In genomic region chr7:112828016-112828695, GRCm38 (mm10) we compare ENCODE assay signal across 9 mouse cellular contexts.
A peak's percentile ranks its signal among the peaks of the same experiment; 100 is the strongest.
DNase-seq lines count a peak whose midpoint lies in the region; ATAC-seq and TF ChIP-seq lines count a peak whose summit lies in the region.
"Had no signal": no experiment of that assay in that cellular context is flagged by ENCODE, and none has a peak within 500 bp of the region (broad histone marks: within the 10 kb centered on the region; RNA-seq: fewer than 3 reads in every experiment).

No protein-coding gene starts in this region.

- no peak for ATAC-seq in heart, embryonic 15.5 days (replicated peaks; ENCODE audit: insufficient number of reproducible peaks, insufficient read depth, low FRiP score, low read depth)
- ATAC-seq in lung, postnatal 0 days: peak; percentile 83

- H3K4me3 ChIP-seq in heart, embryonic 15.5 days: no peak overlapping the region
- no peak overlapping the region for H3K4me3 ChIP-seq in kidney, adult 2 months (ENCODE audit: insufficient read depth, low read depth, low read length)
- H3K4me3 ChIP-seq in lung, postnatal 0 days (ENCODE audit: low read depth, low read length): no peak overlapping the region
- H3K4me3 ChIP-seq: midbrain, embryonic 12.5 days had no signal

- no peaks in the 10 kb centered on the region for H3K9me3 ChIP-seq in heart, embryonic 15.5 days (replicated peaks)
- H3K9me3 ChIP-seq in lung, postnatal 0 days (ENCODE audit: low read length): no peaks in the 10 kb centered on the region
- H3K9me3 ChIP-seq: midbrain, embryonic 12.5 days had no signal

- TF ChIP-seq POLR2A in kidney, adult 2 months (IDR thresholded peaks at IDR 0.05; ENCODE audit: low read depth, low read length): no peak

- H3K9ac ChIP-seq in heart, embryonic 15.5 days: no peak overlapping the region
- H3K9ac ChIP-seq in lung, postnatal 0 days (replicated peaks; ENCODE audit: low read depth): no peak overlapping the region
- H3K9ac ChIP-seq: midbrain, embryonic 12.5 days had no signal

- peaks cover 60% of the 10 kb centered on the region for H3K4me1 ChIP-seq in heart, embryonic 15.5 days (replicated peaks)
- H3K4me1 ChIP-seq in kidney, adult 2 months (ENCODE audit: control insufficient read depth, insufficient read depth, low read length): peaks cover 78% of the 10 kb centered on the region
- H3K4me1 ChIP-seq in lung, postnatal 0 days (ENCODE audit: insufficient read depth, low read depth, low read length): peaks cover 27% of the 10 kb centered on the region

- no peak overlapping the region for H3K4me2 ChIP-seq in heart, embryonic 15.5 days
- H3K4me2 ChIP-seq in lung, postnatal 0 days (replicated peaks; ENCODE audit: low read depth, low read length): no peak overlapping the region
- H3K4me2 ChIP-seq: midbrain, embryonic 12.5 days had no signal

- no peak for TF ChIP-seq CTCF in kidney, adult 2 months (conservative IDR thresholded peaks at IDR 0.05; ENCODE audit: insufficient read depth, insufficient read length, low read depth, low read length)
- no peak for TF ChIP-seq CTCF in lung, postnatal 0 days (IDR thresholded peaks at IDR 0.05)

- H3K27me3 ChIP-seq in heart, embryonic 15.5 days: no peaks in the 10 kb centered on the region
- no peaks in the 10 kb centered on the region for H3K27me3 ChIP-seq in kidney, adult 2 months (replicated peaks; ENCODE audit: control insufficient read depth, insufficient read depth, low read length)
- no peaks in the 10 kb centered on the region for H3K27me3 ChIP-seq in lung, postnatal 0 days (replicated peaks; ENCODE audit: insufficient read depth, low read length)

- intact Hi-C loops in heart, postnatal 25 days (cut with DNase I): no loop called here

- no peak for DNase-seq in heart, postnatal 25 days (ENCODE audit: low spot score)
- peak; percentile 34 for DNase-seq in adrenal gland, adult 8-10 months
- peak; percentile 94 for DNase-seq in kidney, adult 2 months
- DNase-seq in lung, postnatal 0 days (ENCODE audit: low spot score): peak; percentile 89
- no peak for DNase-seq in urinary bladder, postnatal 14 days (ENCODE audit: low spot score)
- no peak for DNase-seq in layer of hippocampus, adult 9-10 months (ENCODE audit: low spot score)
- DNase-seq in left cerebral cortex, adult 18-20 months (ENCODE audit: low spot score in 2 of 2): no peak

- WGBS in heart, embryonic 15.5 days: 48% methylated on average over 10 of the region's 10 CpGs
- 26% methylated on average over 10 of the region's 10 CpGs for WGBS in kidney, adult 2 months
- WGBS in lung, postnatal 0 days: 53% methylated on average over 10 of the region's 10 CpGs

- H3K36me3 ChIP-seq in heart, embryonic 15.5 days: no peaks in the 10 kb centered on the region
- H3K36me3 ChIP-seq in kidney, adult 2 months (ENCODE audit: control insufficient read depth, insufficient read depth, low read length): no peaks in the 10 kb centered on the region
- no peaks in the 10 kb centered on the region for H3K36me3 ChIP-seq in lung, postnatal 0 days (ENCODE audit: insufficient read depth, low read length)
- H3K36me3 ChIP-seq: midbrain, embryonic 12.5 days had no signal

- H3K27ac ChIP-seq in heart, embryonic 15.5 days: peak overlapping the region; percentile 93; the same call in 1 of the 2 replicates
- H3K27ac ChIP-seq in kidney, adult 2 months (ENCODE audit: insufficient read depth, low read depth, low read length): peak overlapping the region; percentile 86
- H3K27ac ChIP-seq in lung, postnatal 0 days (ENCODE audit: low read length): peak overlapping the region; percentile 78

- peak; percentile 84 for TF ChIP-seq EP300 in lung, postnatal 0 days (IDR thresholded peaks at IDR 0.05)

Comparison
In these comparisons a context has a peak if more than half of its experiments do, and no peak if none do; other contexts are left out.
1. DNase-seq: peak in adrenal gland, adult 8-10 months (single experiment), kidney, adult 2 months (single experiment) and lung, postnatal 0 days (single experiment); none in heart, postnatal 25 days (single experiment), urinary bladder, postnatal 14 days (single experiment), layer of hippocampus, adult 9-10 months (single experiment) and left cerebral cortex, adult 18-20 months (0 of 2).
2. Peak in every context shown above with its lines, with median percentiles within 50 percentile points of each other: H3K27ac ChIP-seq.